Mouse (Mus musculus) heart, postnatal 4 days (tissue): ENCODE results near the gene Slc26a6. TPM values are rescaled to one million over a fixed set of nuclear protein-coding genes. Genes with fewer than 3 reads are reported as not detected.

Experiments
- microRNA-seq, 2 experiments: library from miRNA; unstranded; fragments of <30 nt; microRNA quantifications; one replicate each; pipeline ENCODE4 v1.2.0; 2021 to 2022
- total RNA-seq, 2 experiments: library from RNA; stranded (reverse); gene quantifications; 2 replicates each; pipeline ENCODE4 v1.2.3; 2021

The Slc26a6 gene
- total RNA-seq, 2 experiments from 2014 or later: 8.4 to 10.1 TPM

Small RNA genes within 50 kb of the gene (microRNA-seq; reads per million reads assigned to microRNA genes)
- gene Gm23156: 0 reads per million in 2 experiments

Other genes starting within 250 kb of the Slc26a6 start
- gene Arih2, start 203.9 kb upstream of the Slc26a6 start, total RNA-seq: 10 to 100 TPM; 60.7 to 76.7 TPM
- gene Slc25a20, start 191.2 kb upstream of the Slc26a6 start, total RNA-seq: 100 to 1,000 TPM; 206 to 213 TPM
- 10 to 100 TPM; 74.0 to 79.7 TPM for gene Prkar2a, start 164.0 kb upstream of the Slc26a6 start, total RNA-seq
- 10 to 100 TPM; 43.7 to 48.5 TPM for gene Ip6k2, start 69.5 kb upstream of the Slc26a6 start, total RNA-seq
- 1 to 10 TPM; 8.1 to 8.2 TPM for gene Nckipsd, start 44.9 kb upstream of the Slc26a6 start, total RNA-seq
- under 1 TPM; 0.07 TPM for gene Celsr3, start 27.0 kb upstream of the Slc26a6 start, total RNA-seq
- not detected for gene Tmem89, start 61.3 kb downstream of the Slc26a6 start, total RNA-seq
- 1,000 to 10,000 TPM; 1,397 to 1,461 TPM for gene Uqcrc1, start 83.3 kb downstream of the Slc26a6 start, total RNA-seq
- 1 to 10 TPM in 1 of 2 experiments, under 1 TPM in 1; 0.81 to 1.3 TPM for gene Col7a1, start 100.3 kb downstream of the Slc26a6 start, total RNA-seq
- gene Ucn2, start 132.7 kb downstream of the Slc26a6 start, total RNA-seq: not detected
- gene Pfkfb4, start 138.5 kb downstream of the Slc26a6 start, total RNA-seq: 1 to 10 TPM; 3.4 TPM
- gene Shisa5, start 185.3 kb downstream of the Slc26a6 start, total RNA-seq: 10 to 100 TPM; 48.2 to 50.4 TPM
- gene Trex1, start 206.5 kb downstream of the Slc26a6 start, total RNA-seq: 1 to 10 TPM; 9.1 to 9.3 TPM
- 10 to 100 TPM; 10.4 to 11.1 TPM for gene Atrip, start 220.8 kb downstream of the Slc26a6 start, total RNA-seq
- 10 to 100 TPM; 11.5 to 12.2 TPM for gene Ccdc51, start 229.2 kb downstream of the Slc26a6 start, total RNA-seq
- gene Tma7, start 229.3 kb downstream of the Slc26a6 start, total RNA-seq: 100 to 1,000 TPM; 294 to 307 TPM
- gene Plxnb1, start 242.1 kb downstream of the Slc26a6 start, total RNA-seq: 10 to 100 TPM; 31.0 to 31.5 TPM